Mouse (Mus musculus) granulocyte monocyte progenitor cell, adult 5-6 weeks (primary cell): Measurements from ENCODE around the gene Cep55. TPM values are rescaled to one million over a fixed set of nuclear protein-coding genes. Genes with fewer than 3 reads are reported as not detected.

Source experiments
- ATAC-seq: replicated peaks from 2 replicates; pipeline ENCODE4 v1.8.0; 2016; ENCODE audit warnings: mild to moderate bottlenecking, moderate TSS enrichment, inconsistent platforms; ENCODE audit not compliant: poor library complexity, severe bottlenecking
- total RNA-seq, 2 experiments: library from RNA; stranded (forward) in 1 of 2; stranded (reverse) in 1 of 2; fragments of 200-712, 200-1000 nt in 1 of 2; fragments of >200 nt in 1 of 2; fragmentation: Nextera tagmentation in 1 of 2; gene quantifications; 2 replicates each; pipeline ENCODE4 v1.2.3; 2014 to 2017

The Cep55 gene
- total RNA-seq (2014; fragmentation: Nextera tagmentation): 16.1 and 21.4 TPM in 2 replicates
- total RNA-seq (2017): 57.7 and 60.0 TPM in 2 replicates

GRCm38 (mm10) chr19:38054720-38055192 lies at the start of gene Cep55:
Gene Cep55 (plus strand): TSS chr19:38055011.
- peak; percentile 91 for ATAC-seq

DNA sequence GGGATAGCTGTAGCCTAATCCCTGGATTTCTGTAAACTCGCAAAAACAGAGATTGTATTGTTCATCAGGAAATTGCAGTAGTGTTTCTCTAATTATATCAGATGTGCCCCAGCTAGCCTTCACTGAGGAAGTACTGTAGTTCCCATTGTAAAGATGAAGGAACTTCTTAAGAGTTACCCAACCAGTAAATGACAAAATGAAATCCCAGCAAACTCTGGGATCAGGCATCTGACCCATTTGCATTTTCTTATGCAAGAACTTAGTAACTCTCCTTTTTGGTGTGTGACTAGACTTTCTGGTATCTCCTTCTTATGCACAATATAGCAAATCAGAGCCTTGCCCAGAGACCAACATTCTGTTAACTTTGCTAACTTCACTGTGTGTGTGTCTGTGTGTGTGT lies 43.4 kb upstream of the Cep55 start:
- ATAC-seq: peak; percentile 70

- ATAC-seq: no peak
These were observed 40.4 kb upstream of the Cep55 start for GRCm38 (mm10) chr19:38014443-38014842.

DNA sequence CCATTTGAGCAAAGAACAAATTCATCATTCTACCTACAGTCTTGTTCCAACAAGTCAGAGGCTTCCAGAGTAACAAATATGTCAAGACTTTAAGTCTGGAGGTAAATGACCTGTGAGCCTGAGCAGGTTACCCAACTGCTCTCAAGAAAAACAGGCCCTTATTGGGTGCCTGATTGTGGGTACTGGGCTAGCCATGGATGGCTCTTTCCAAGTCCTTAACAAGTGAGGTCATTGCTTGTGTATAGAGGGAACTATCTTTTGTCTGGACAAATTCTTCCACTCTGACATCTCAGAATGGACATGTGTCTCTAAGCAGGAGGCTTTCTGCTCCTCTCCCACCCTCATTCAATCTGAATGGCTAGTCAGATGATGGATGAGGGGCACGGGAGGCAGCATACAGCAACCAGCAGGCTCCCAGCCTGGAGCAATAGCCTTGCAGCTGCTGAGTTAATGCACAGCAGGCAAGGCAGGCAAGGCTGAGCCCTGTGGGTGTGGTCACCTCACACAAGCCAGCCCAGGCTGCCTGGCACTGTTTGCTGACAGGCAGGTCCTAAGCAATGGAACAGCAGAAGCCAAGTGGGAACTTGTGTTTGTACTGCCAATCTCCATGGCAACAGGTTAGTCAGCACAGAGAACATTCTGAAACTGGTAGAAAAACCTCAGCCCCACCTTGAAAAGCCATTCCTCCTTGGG lies 39.5 kb upstream of the Cep55 start:
- ATAC-seq: peak; percentile 78

GRCm38 (mm10) chr19:38015873-38016254 lies 38.9 kb upstream of the Cep55 start:
- no peak for ATAC-seq

- peak; percentile 66 for ATAC-seq
These were observed 32.1 kb upstream of the Cep55 start for GRCm38 (mm10) chr19:38022710-38023109.

- no peak for ATAC-seq
These were observed 31.2 kb upstream of the Cep55 start for GRCm38 (mm10) chr19:38023603-38024002.

DNA sequence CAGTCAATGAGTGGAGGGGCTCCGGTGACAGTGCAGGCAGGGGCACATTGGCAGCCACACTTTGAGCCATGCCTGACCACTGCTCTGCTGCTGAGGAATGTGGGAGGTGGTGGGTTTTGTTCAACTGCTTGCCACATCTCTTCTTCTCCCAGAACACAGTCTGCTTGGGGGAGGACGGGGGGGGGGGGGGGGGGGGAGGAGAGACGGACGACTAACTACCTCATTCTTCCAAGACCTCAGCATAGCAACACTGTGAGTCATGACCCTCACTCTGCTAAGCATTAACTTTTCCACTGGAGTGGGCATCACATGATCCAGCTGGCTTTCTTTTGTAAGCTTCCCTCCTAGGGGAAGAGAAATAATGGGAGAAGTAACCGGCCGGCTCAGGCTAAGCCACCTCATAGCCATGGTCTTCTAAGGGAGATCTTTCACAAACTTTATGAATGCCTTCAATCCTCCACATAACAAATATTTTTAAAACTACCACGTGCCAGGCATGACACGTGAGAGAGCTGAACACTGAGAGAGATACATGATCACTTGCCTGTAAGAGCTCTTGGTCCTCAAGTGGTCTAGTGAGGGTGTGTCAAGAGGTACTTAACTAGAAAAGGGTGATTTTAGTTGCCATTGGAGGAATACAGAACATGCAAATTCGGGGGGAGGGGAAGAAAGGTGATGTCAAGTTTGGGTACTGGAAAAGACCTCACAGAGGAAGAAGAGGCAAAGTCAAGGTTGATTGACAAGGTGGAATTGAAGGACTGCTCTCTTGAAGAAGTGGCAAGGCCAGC lies 29.4 kb upstream of the Cep55 start:
- ATAC-seq: peak; percentile 64

GRCm38 (mm10) chr19:38026211-38026624 lies 28.6 kb upstream of the Cep55 start:
- ATAC-seq: no peak

GRCm38 (mm10) chr19:38027389-38027788 lies 27.4 kb upstream of the Cep55 start:
- ATAC-seq: no peak

- ATAC-seq: no peak
These were observed 26.8 kb upstream of the Cep55 start for GRCm38 (mm10) chr19:38027881-38028521.

- ATAC-seq: no peak
These were observed 25.5 kb upstream of the Cep55 start for GRCm38 (mm10) chr19:38029292-38029691.

GRCm38 (mm10) chr19:38029871-38030270 lies 24.9 kb upstream of the Cep55 start:
- no peak for ATAC-seq

DNA sequence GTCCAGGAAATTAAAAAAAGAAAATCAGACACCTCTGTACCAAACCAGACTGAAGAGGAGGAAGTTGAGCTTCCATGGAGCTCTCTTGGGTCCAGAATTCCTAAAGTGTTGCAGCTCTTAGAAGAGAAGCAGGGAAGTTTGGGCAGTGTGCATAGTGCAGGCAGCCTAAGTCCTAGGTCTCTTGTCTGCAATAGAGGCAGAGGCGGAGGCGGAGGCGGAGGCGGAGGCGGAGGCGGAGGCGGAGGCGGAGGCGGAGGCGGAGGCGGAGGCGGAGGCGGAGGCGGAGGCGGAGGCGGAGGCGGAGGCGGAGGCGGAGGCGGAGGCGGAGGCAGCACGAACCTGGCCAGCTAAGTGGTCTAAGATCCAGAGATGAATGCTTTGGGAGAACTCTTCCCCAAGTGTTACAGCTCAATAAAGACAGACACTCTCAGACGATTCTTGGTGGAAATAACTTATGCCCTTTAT lies 24.1 kb upstream of the Cep55 start:
- ATAC-seq: peak; percentile 38; the same call in 1 of the 2 replicates

DNA sequence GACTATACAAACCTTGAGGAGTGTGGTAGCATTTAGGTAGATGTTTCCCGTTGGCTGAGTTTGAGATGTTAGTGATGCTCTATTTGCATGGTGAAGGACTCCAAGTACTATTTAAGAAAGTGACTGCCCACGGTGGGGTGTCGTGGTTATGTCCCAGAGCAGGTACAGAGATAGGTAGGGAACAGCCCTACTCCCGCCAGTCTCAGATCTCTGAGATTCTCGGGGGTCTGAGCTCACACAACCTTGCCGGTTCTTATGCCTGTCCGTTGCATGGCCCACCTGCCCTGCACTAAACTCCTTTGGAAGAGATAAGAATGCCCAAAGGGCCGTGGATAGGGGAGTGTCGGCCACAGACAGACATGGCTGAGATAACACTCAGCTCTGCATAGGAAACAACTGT lies 23.7 kb upstream of the Cep55 start:
- ATAC-seq: no peak

DNA sequence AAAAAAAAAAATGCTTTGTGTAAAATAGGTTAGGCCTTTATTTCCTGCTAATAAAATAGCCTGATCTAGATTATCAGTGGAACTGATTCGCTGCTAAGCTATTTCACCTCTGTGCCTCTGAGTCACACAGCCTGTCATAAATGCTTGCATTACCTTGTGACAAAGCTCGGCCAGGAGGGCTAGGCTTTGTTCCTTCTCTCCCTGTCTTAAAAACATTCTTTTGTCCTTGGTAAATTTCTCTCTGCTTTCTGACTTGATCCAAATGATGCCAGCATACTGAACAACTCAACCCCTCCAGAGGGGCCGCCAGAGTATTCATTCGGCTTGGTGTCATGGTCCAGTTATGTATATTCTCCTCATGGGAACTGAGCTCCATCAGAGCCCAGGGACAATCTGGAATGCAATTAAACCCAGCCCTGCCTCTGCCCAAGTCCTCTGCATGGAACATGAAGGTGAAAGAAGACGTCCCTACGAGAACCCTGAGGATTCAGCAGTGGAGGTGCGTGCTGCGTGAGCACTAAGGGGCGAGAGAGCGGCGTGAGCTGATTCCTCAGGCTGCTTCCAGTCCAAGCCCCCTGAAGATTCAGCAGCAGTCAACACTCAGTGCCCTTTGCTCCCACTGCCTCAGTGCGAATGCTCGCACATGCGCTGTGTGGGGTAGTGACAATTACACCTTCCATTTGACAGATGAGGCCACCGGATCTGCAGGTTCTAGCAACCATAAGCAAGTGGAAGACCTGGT lies 21.6 kb upstream of the Cep55 start:
- no peak for ATAC-seq

DNA sequence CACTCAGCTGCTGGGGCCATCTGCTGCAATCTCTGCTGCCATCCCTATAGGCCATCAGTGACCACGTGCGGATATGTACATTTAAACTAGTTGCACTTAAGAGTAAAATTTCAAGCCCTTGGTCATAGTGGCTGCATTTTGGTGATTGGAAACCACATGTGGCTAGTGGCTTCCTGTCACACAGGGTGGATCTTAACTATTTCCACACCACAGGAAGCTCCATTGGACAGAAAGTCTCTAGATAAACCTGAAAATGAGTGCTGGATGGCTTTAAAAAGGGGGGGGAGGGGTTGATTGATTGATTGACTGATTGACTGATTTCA lies 21.1 kb upstream of the Cep55 start:
- ATAC-seq: peak; percentile 87

- ATAC-seq: no peak
These were observed 20.1 kb upstream of the Cep55 start for GRCm38 (mm10) chr19:38034696-38035095.

DNA sequence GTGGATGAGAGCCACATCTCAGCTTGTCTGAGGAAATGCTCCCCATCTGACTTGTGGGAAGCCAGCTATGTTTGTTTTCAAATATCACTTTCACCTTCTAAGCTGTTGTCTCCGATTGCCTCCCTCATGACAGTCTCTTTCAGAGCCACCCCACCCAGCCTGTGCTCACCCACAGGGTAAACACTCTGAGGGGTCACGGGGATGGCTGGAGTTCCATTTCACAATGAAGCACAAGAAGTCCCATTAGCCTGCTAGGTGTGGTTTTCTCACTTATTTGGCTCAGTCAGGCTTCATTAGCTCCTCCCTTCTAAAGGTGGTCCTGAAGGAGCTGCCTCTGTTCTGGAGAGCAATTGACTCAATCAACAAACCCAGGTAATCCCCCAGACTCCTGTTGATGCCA lies 19.0 kb upstream of the Cep55 start:
- no peak for ATAC-seq

- no peak for ATAC-seq
These were observed 16.5 kb upstream of the Cep55 start for GRCm38 (mm10) chr19:38038267-38038666.
